Mouse (Mus musculus) erythroblast, adult 5-6 weeks (primary cell): ENCODE data around the gene Sart1. TPM values are rescaled to one million over a fixed set of nuclear protein-coding genes. Genes with fewer than 3 reads are reported as not detected.

ENCODE experiments used
- ATAC-seq: replicated peaks from 2 replicates; pipeline ENCODE4 v1.8.0; 2016; ENCODE audit warnings: moderate number of reproducible peaks, mild to moderate bottlenecking, moderate TSS enrichment, inconsistent platforms; ENCODE audit not compliant: poor library complexity, low FRiP score, severe bottlenecking
- total RNA-seq, 2 experiments: library from RNA; stranded (forward) in 1 of 2; stranded (reverse) in 1 of 2; fragments of 150-400 nt in 1 of 2; fragments of 200-764, 138-1000 nt in 1 of 2; gene quantifications; 2 replicates each; pipeline versions ENCODE4 v1.2.3 to v1.2.4; 2015 to 2017; ENCODE audit warnings: low replicate concordance in 2 of 2

Gene Sart1
- total RNA-seq, 2 experiments from 2014 or later = 28.5 to 63.2 TPM

GRCm38 (mm10) chr19:5334741-5335140, 53.8 kb downstream of the Sart1 start:
- no peak for ATAC-seq

DNA sequence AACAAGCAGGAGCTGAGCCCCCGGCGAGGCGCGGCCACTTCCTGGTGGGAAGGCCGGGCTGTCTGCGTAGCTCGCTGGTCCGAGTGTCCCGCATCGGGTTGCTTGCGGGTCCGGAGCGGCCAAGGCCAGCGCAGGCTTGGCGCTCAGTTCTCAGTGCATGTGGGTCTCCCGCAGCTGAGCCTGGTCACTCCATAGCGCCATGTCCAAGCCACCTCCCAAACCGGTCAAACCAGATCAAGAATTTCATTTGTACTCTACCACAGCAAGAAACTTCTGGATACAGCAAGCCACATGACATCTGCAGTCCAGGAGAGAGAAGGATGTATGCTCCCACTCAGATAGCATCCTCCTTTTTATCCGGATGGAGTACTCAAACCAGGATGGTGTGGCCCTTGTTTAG, 60.5 kb downstream of the Sart1 start:
- no peak for ATAC-seq

Other genes with a start within 250 kb of the Sart1 start
- gene Pacs1, start 115.6 kb downstream of the Sart1 start, total RNA-seq (2015; ENCODE audit: low replicate concordance) = 7.7 and 8.1 TPM in 2 replicates
- gene Pacs1, start 115.6 kb downstream of the Sart1 start, total RNA-seq (2017; ENCODE audit: low replicate concordance) = 5.3 and 7.0 TPM in 2 replicates
- 38.5 and 55.0 TPM in 2 replicates for gene Sf3b2, start 93.2 kb downstream of the Sart1 start, total RNA-seq (2015; ENCODE audit: low replicate concordance)
- 59.6 and 76.3 TPM in 2 replicates for gene Sf3b2, start 93.2 kb downstream of the Sart1 start, total RNA-seq (2017; ENCODE audit: low replicate concordance)
- gene Gal3st3, start 90.4 kb downstream of the Sart1 start, total RNA-seq (2015; ENCODE audit: low replicate concordance) = not detected in 2 replicates
- gene Gal3st3, start 90.4 kb downstream of the Sart1 start, total RNA-seq (2017; ENCODE audit: low replicate concordance) = not detected in 2 replicates
- not detected in 2 replicates for gene Catsper1, start 53.0 kb downstream of the Sart1 start, total RNA-seq (2015; ENCODE audit: low replicate concordance)
- gene Catsper1, start 53.0 kb downstream of the Sart1 start, total RNA-seq (2017; ENCODE audit: low replicate concordance) = not detected in 2 replicates
- not detected in 2 replicates for gene Cst6, start 39.1 kb downstream of the Sart1 start, total RNA-seq (2015; ENCODE audit: low replicate concordance)
- gene Cst6, start 39.1 kb downstream of the Sart1 start, total RNA-seq (2017; ENCODE audit: low replicate concordance) = not detected in 2 replicates
- gene Eif1ad, start 22.0 kb downstream of the Sart1 start, total RNA-seq (2015; ENCODE audit: low replicate concordance) = 7.3 and 12.3 TPM in 2 replicates
- 14.7 and 18.7 TPM in 2 replicates for gene Eif1ad, start 22.0 kb downstream of the Sart1 start, total RNA-seq (2017; ENCODE audit: low replicate concordance)
- 77.5 and 144 TPM in 2 replicates for gene Banf1, start 21.5 kb downstream of the Sart1 start, total RNA-seq (2015; ENCODE audit: low replicate concordance)
- gene Banf1, start 21.5 kb downstream of the Sart1 start, total RNA-seq (2017; ENCODE audit: low replicate concordance) = 5.9 and 14.1 TPM in 2 replicates
- gene Tsga10ip, start 13.8 kb upstream of the Sart1 start, total RNA-seq (2015; ENCODE audit: low replicate concordance) = 2.5 TPM in 1 of 2 replicates, not detected in the other
- gene Tsga10ip, start 13.8 kb upstream of the Sart1 start, total RNA-seq (2017; ENCODE audit: low replicate concordance) = not detected in 2 replicates
- gene Drap1, start 36.3 kb upstream of the Sart1 start, total RNA-seq (2015; ENCODE audit: low replicate concordance) = 15.0 and 32.4 TPM in 2 replicates
- gene Drap1, start 36.3 kb upstream of the Sart1 start, total RNA-seq (2017; ENCODE audit: low replicate concordance) = 15.8 and 18.0 TPM in 2 replicates
- gene AI837181, start 36.4 kb upstream of the Sart1 start, total RNA-seq (2015; ENCODE audit: low replicate concordance) = 14.8 and 16.1 TPM in 2 replicates
- 5.3 and 7.7 TPM in 2 replicates for gene AI837181, start 36.4 kb upstream of the Sart1 start, total RNA-seq (2017; ENCODE audit: low replicate concordance)
- 0.42 TPM in 1 of 2 replicates, not detected in the other for gene Fosl1, start 58.8 kb upstream of the Sart1 start, total RNA-seq (2015; ENCODE audit: low replicate concordance)
- gene Fosl1, start 58.8 kb upstream of the Sart1 start, total RNA-seq (2017; ENCODE audit: low replicate concordance) = not detected in 2 replicates
- gene Ccdc85b, start 69.2 kb upstream of the Sart1 start, total RNA-seq (2015; ENCODE audit: low replicate concordance) = 0.38 TPM in 1 of 2 replicates, not detected in the other
- gene Ccdc85b, start 69.2 kb upstream of the Sart1 start, total RNA-seq (2017; ENCODE audit: low replicate concordance) = 0.14 and 0.17 TPM in 2 replicates
- 13.2 and 15.2 TPM in 2 replicates for gene Fibp, start 71.9 kb upstream of the Sart1 start, total RNA-seq (2015; ENCODE audit: low replicate concordance)
- gene Fibp, start 71.9 kb upstream of the Sart1 start, total RNA-seq (2017; ENCODE audit: low replicate concordance) = 17.6 and 19.0 TPM in 2 replicates
- gene Ctsw, start 79.8 kb upstream of the Sart1 start, total RNA-seq (2015; ENCODE audit: low replicate concordance) = not detected in 2 replicates
- gene Ctsw, start 79.8 kb upstream of the Sart1 start, total RNA-seq (2017; ENCODE audit: low replicate concordance) = not detected in 2 replicates
- not detected in 2 replicates for gene Efemp2, start 85.3 kb upstream of the Sart1 start, total RNA-seq (2015; ENCODE audit: low replicate concordance)
- gene Efemp2, start 85.3 kb upstream of the Sart1 start, total RNA-seq (2017; ENCODE audit: low replicate concordance) = 3.4 TPM in 1 of 2 replicates, not detected in the other
- gene Mus81, start 99.7 kb upstream of the Sart1 start, total RNA-seq (2015; ENCODE audit: low replicate concordance) = 12.5 and 18.6 TPM in 2 replicates
- 1.8 and 8.3 TPM in 2 replicates for gene Mus81, start 99.7 kb upstream of the Sart1 start, total RNA-seq (2017; ENCODE audit: low replicate concordance)
- gene Cfl1, start 101.8 kb upstream of the Sart1 start, total RNA-seq (2015; ENCODE audit: low replicate concordance) = 516 and 540 TPM in 2 replicates
- 293 and 380 TPM in 2 replicates for gene Cfl1, start 101.8 kb upstream of the Sart1 start, total RNA-seq (2017; ENCODE audit: low replicate concordance)
- not detected in 2 replicates for gene 1700020D05Rik, start 115.1 kb upstream of the Sart1 start, total RNA-seq (2015; ENCODE audit: low replicate concordance)
- gene 1700020D05Rik, start 115.1 kb upstream of the Sart1 start, total RNA-seq (2017; ENCODE audit: low replicate concordance) = 1.1 and 1.3 TPM in 2 replicates
- 1.9 and 2.9 TPM in 2 replicates for gene Snx32, start 121.8 kb upstream of the Sart1 start, total RNA-seq (2015; ENCODE audit: low replicate concordance)
- gene Snx32, start 121.8 kb upstream of the Sart1 start, total RNA-seq (2017; ENCODE audit: low replicate concordance) = 11.7 and 13.4 TPM in 2 replicates
- gene Ovol1, start 171.9 kb upstream of the Sart1 start, total RNA-seq (2015; ENCODE audit: low replicate concordance) = not detected in 2 replicates
- gene Ovol1, start 171.9 kb upstream of the Sart1 start, total RNA-seq (2017; ENCODE audit: low replicate concordance) = not detected in 2 replicates
- gene Ap5b1, start 179.3 kb upstream of the Sart1 start, total RNA-seq (2015; ENCODE audit: low replicate concordance) = 2.9 and 5.2 TPM in 2 replicates
- gene Ap5b1, start 179.3 kb upstream of the Sart1 start, total RNA-seq (2017; ENCODE audit: low replicate concordance) = 1.8 and 4.7 TPM in 2 replicates
- gene Rnaseh2c, start 213.2 kb upstream of the Sart1 start, total RNA-seq (2015; ENCODE audit: low replicate concordance) = 14.4 and 52.2 TPM in 2 replicates
- 19.3 and 79.3 TPM in 2 replicates for gene Rnaseh2c, start 213.2 kb upstream of the Sart1 start, total RNA-seq (2017; ENCODE audit: low replicate concordance)
- gene Kat5, start 221.5 kb upstream of the Sart1 start, total RNA-seq (2015; ENCODE audit: low replicate concordance) = 8.2 and 11.3 TPM in 2 replicates
- gene Kat5, start 221.5 kb upstream of the Sart1 start, total RNA-seq (2017; ENCODE audit: low replicate concordance) = 22.0 and 28.9 TPM in 2 replicates
- 13.1 and 25.1 TPM in 2 replicates for gene Rela, start 248.8 kb upstream of the Sart1 start, total RNA-seq (2015; ENCODE audit: low replicate concordance)
- 15.5 and 22.0 TPM in 2 replicates for gene Rela, start 248.8 kb upstream of the Sart1 start, total RNA-seq (2017; ENCODE audit: low replicate concordance)